Mouse (Mus musculus) adrenal gland, adult 10 weeks (tissue): ENCODE measurements around the gene Srsf5. TPM values are rescaled to one million over a fixed set of nuclear protein-coding genes. Genes with fewer than 3 reads are reported as not detected.

Experiments used
- polyA plus RNA-seq: library from polyadenylated mRNA; stranded (reverse); fragments of 350-450 nt; fragmentation: Illumina TruSeq; extraction: RNeasy Lipid Tissue Mini Kit (QIAGEN cat#74804); gene quantifications from one replicate; pipeline ENCODE4 v1.2.3, GENCODE M21; 2014; ENCODE audit warnings: low read depth, low replicate concordance

Gene Srsf5
- polyA plus RNA-seq: 304 TPM

GRCm38 (mm10) chr12:80945334-80945995 lies at the start of gene Srsf5:
Gene Srsf5 (plus strand): TSS chr12:80945504.

GRCm38 (mm10) chr12:80968605-80969004 lies 23.3 kb downstream of the Srsf5 start, which contains the start of gene Slc10a1:
Gene Slc10a1 (minus strand): TSS chr12:80968705.

Other genes starting within 250 kb of the Srsf5 start
- gene Ccdc177, start 184.8 kb upstream of the Srsf5 start, polyA plus RNA-seq: not detected
- 45.4 TPM for gene Susd6, start 155.0 kb upstream of the Srsf5 start, polyA plus RNA-seq
- gene Slc10a1, start 23.2 kb downstream of the Srsf5 start, polyA plus RNA-seq: not detected
- gene Smoc1, start 81.3 kb downstream of the Srsf5 start, polyA plus RNA-seq: 47.1 TPM